Mouse (Mus musculus): ENCODE data around the gene Nr2e1.

GRCm38 (mm10) chr10:42584436-42584983, 1.1 kb upstream of the Nr2e1 start:
- no peak for TF ChIP-seq CTCF (IDR thresholded peaks at IDR 0.05; ENCODE audit: borderline replicate concordance, control insufficient read depth, extremely low read depth, insufficient read depth, low read length, poor library complexity)
- no peak for TF ChIP-seq POLR2A (IDR thresholded peaks at IDR 0.05; ENCODE audit: control insufficient read depth, extremely low read depth, insufficient read depth, low read length, poor library complexity)

Measured in thymus, adult 2 months (tissue).